Mouse (Mus musculus) olfactory bulb, adult 2 months (tissue): ENCODE measurements at regions not wholly inside any gene's neighbourhood (a gene's known extent, or its start where the extent isn't known, plus 50 kb on each side); places are given as distances from the start of the nearest gene placed in this dataset.

ENCODE experiments used
- CTCF ChIP-seq: fragments of 200-500 bp; IDR thresholded peaks from 2 replicates; pipeline ENCODE4 v1.5.1; 2012; ENCODE audit warnings: low read depth, mild to moderate bottlenecking, low read length, moderate library complexity; ENCODE audit not compliant: insufficient read depth
- POLR2A ChIP-seq: fragments of 200-500 bp; IDR thresholded peaks from 2 replicates; pipeline ENCODE4 v1.6.1; 2012; ENCODE audit warnings: mild to moderate bottlenecking, low read depth, low read length, moderate library complexity; ENCODE audit not compliant: insufficient read depth

GRCm38 (mm10) chr13:37197136-37197535 is 147.1 kb upstream of the F13a1 start:
- TF ChIP-seq CTCF, result no peak
- no peak for TF ChIP-seq POLR2A
